Mouse (Mus musculus) limb, embryonic 14.5 days (tissue): ENCODE results near the gene Taar7d. TPM values are rescaled to one million over a fixed set of nuclear protein-coding genes. Genes with fewer than 3 reads are reported as not detected.

Experiments used
- ATAC-seq: fragments of 200-750 bp; cut with Nextera tagmentation; 2 replicates; pipeline ENCODE4 v1.8.0; 2017; ENCODE audit warnings: low read depth, moderate number of reproducible peaks, moderate TSS enrichment; ENCODE audit not compliant: low FRiP score
- DNase-seq: peaks from one replicate; pipeline ENCODE4 v3.0.0-alpha.2; 2015; ENCODE audit warnings: low spot score
- H3K27ac ChIP-seq: fragments of 300-500 bp; sonication (generic); replicated peaks from 2 replicates; pipeline ENCODE4 v1.5.1; 2014; ENCODE audit warnings: low read depth, mild to moderate bottlenecking, low read length, moderate library complexity, mixed read lengths
- H3K27me3 ChIP-seq: fragments of 300-500 bp; sonication (generic); 2 replicates; pipeline ENCODE4 v1.6.1; 2014; ENCODE audit warnings: low read length, mixed read lengths; ENCODE audit not compliant: control insufficient read depth, insufficient read depth
- H3K36me3 ChIP-seq: fragments of 300-500 bp; sonication (generic); 2 replicates; pipeline ENCODE4 v1.6.1; 2014; ENCODE audit warnings: mild to moderate bottlenecking, low read length, moderate library complexity, mixed read lengths; ENCODE audit not compliant: control insufficient read depth, insufficient read depth
- H3K4me1 ChIP-seq: fragments of 300-500 bp; sonication (generic); 2 replicates; pipeline ENCODE4 v1.6.1; 2014; ENCODE audit warnings: antibody characterized with exemption, low read length, mixed read lengths; ENCODE audit not compliant: control insufficient read depth, insufficient read depth
- H3K4me2 ChIP-seq: fragments of 300-500 bp; sonication (generic); replicated peaks from 2 replicates; pipeline ENCODE4 v1.6.1; 2014; ENCODE audit warnings: low read depth, mild to moderate bottlenecking, low read length, moderate library complexity; ENCODE audit not compliant: severe bottlenecking
- H3K4me3 ChIP-seq: fragments of 300-500 bp; sonication (generic); replicated peaks from 2 replicates; pipeline ENCODE4 v1.5.1; 2014; ENCODE audit warnings: low read length
- H3K9ac ChIP-seq: fragments of 300-500 bp; sonication (generic); 2 replicates; pipeline ENCODE4 v1.6.1; 2014; ENCODE audit warnings: mild to moderate bottlenecking, low read depth, low read length, moderate library complexity; ENCODE audit not compliant: severe bottlenecking
- H3K9me3 ChIP-seq: fragments of 300-500 bp; sonication (generic); 2 replicates; pipeline ENCODE4 v1.6.1; 2016; ENCODE audit warnings: low read length; ENCODE audit not compliant: control insufficient read depth
- POLR2A ChIP-seq: fragments of 200-500 bp; IDR thresholded peaks from 2 replicates; pipeline ENCODE4 v1.8.0; 2012; ENCODE audit warnings: inconsistent platforms, mild to moderate bottlenecking, moderate library complexity, borderline replicate concordance; ENCODE audit not compliant: insufficient read depth, insufficient read length; ENCODE audit errors: extremely low read depth
- WGBS: fragments of 180-500 bp; shearing (Covaris S2); extraction: QIAGEN DNeasy Blood & Tissue Kit; methylation state at CpG from one replicate; pipeline ENCODE4 v1.1.7; 2014; 5-methylcytosine and 5-hydroxymethylcytosine counted together
- polyA plus RNA-seq, 2 experiments: library from polyadenylated mRNA; depleted of rRNA in 1 of 2; stranded (reverse) in 1 of 2; unstranded in 1 of 2; fragments of >200 nt; fragmentation: Nextera tagmentation in 1 of 2; extraction: Ambion mirVana in 1 of 2; gene quantifications; 2 replicates each; pipeline versions ENCODE4 v1.2.1 to v1.2.3; 2012 to 2014

Taar7d gene
- polyA plus RNA-seq, 2 experiments = not detected

GRCm38 (mm10) chr10:23993381-23993780, 33.6 kb upstream of the Taar7d start, which contains the start of gene Taar7a:
TSS of gene Taar7a (minus strand) at chr10:23993481.
- no peak within 1 kb of the TSS for H3K27ac ChIP-seq
- no peaks in the 10 kb centered on the region for H3K27me3 ChIP-seq
- no peaks in the 10 kb centered on the region for H3K4me1 ChIP-seq
- H3K36me3 ChIP-seq = no peaks in the 10 kb centered on the region
- H3K4me2 ChIP-seq = no peak within 1 kb of the TSS
- H3K4me3 ChIP-seq = no peak within 1 kb of the TSS
- H3K9me3 ChIP-seq = no peaks in the 10 kb centered on the region
- DNase-seq (no peak), ATAC-seq (no peak)
- H3K9ac ChIP-seq = no peak within 1 kb of the TSS
- 82% methylated on average over 3 of the region's 3 CpGs for WGBS
- no peak for TF ChIP-seq POLR2A

DNA sequence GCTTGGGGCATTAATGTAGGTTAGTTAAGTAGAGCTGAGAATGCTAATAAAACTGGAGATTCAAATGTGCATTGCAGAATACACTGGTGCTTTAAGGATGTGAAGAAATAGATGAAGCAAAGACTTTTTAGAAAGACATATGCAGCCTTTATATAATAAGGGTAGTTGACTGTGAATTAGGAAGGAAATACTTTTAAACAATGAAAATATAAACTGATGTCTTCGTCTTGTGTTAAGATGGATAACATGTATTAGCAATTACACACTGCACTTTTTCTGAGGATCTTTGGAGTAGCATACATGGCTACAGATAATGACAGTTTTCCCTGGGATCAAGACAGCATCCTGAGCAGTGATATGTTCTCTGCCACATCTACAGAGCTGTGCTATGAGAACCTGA, 27.4 kb upstream of the Taar7d start, which contains the start of gene Taar7b:
TSS of gene Taar7b (plus strand) at position 301 of the 400 bp plus-strand sequence.
- WGBS = 78% methylated on average over 1 of the region's 1 CpGs
- Histone ChIP-seq H3K27ac (no peak within 1 kb of the TSS), H3K27me3 (no peaks in the 10 kb centered on the region), H3K4me3 (no peak within 1 kb of the TSS), H3K4me1 (no peaks in the 10 kb centered on the region), H3K9me3 (no peaks in the 10 kb centered on the region), H3K9ac (no peak within 1 kb of the TSS), H3K36me3 (no peaks in the 10 kb centered on the region), H3K4me2 (no peak within 1 kb of the TSS)
- no peak for DNase-seq
- no peak for ATAC-seq
- TF ChIP-seq POLR2A = no peak

- Histone ChIP-seq H3K4me3 (no peak overlapping the region), H3K9me3 (no peaks in the 10 kb centered on the region), H3K27ac (no peak overlapping the region), H3K27me3 (no peaks in the 10 kb centered on the region), H3K9ac (no peak overlapping the region), H3K4me1 (no peaks in the 10 kb centered on the region), H3K4me2 (no peak overlapping the region), H3K36me3 (no peaks in the 10 kb centered on the region)
- 76% methylated on average over 1 of the region's 1 CpGs for WGBS
- DNase-seq (no peak), ATAC-seq (no peak)
- no peak for TF ChIP-seq POLR2A
These were observed 20.6 kb upstream of the Taar7d start for GRCm38 (mm10) chr10:24006442-24006841.

DNA sequence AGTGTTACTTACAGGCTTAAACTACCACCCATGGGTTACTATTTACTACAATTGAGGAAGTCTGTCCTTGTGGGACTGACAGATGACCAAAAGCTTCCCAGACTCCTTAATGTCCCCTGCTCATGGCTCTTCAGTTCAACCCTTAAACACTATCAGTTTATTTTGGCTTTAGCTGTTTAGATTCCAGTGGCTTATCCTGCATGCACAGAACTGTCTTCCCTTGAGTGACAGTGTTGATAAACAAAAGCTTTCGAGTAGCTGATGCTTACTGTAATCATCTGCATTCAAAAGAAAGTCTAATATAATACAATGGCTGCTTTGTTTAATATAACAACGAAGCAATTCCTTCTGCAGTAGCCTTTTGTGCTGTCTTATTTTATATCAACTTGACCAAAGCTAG, 20.0 kb upstream of the Taar7d start:
- no peak for TF ChIP-seq POLR2A
- Histone ChIP-seq H3K9me3 (no peaks in the 10 kb centered on the region), H3K4me2 (no peak overlapping the region), H3K36me3 (no peaks in the 10 kb centered on the region), H3K9ac (no peak overlapping the region), H3K4me3 (no peak overlapping the region), H3K27ac (no peak overlapping the region), H3K27me3 (no peaks in the 10 kb centered on the region), H3K4me1 (no peaks in the 10 kb centered on the region)
- WGBS = 75% methylated on average over 2 of the region's 2 CpGs
- no peak for DNase-seq
- no peak for ATAC-seq

DNA sequence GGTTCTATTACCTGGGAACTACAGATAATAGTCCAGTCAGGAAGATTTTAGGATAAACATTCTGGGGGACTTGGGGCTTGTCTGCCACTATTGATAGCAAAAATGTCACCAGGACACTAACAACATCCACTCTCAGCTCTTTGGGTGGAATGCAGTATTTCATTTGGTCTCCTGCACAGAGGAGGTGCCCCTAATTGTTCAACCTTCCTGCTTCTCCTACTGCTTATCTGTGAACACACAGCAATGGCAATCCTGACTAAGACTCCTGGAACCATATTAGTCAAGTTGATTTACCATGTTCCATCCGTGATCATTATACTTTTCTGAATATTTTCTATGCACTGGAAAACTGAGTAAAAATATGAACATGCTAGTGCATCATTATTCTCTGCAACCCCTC, 18.9 kb upstream of the Taar7d start:
- no peak overlapping the region for H3K27ac ChIP-seq
- DNase-seq (no peak), ATAC-seq (no peak)
- TF ChIP-seq POLR2A = no peak
- H3K27me3 ChIP-seq = no peaks in the 10 kb centered on the region
- WGBS = 79% methylated on average over 1 of the region's 1 CpGs
- H3K9ac ChIP-seq = no peak overlapping the region
- no peaks in the 10 kb centered on the region for H3K4me1 ChIP-seq
- H3K4me2 ChIP-seq = no peak overlapping the region
- H3K36me3 ChIP-seq = no peaks in the 10 kb centered on the region
- H3K9me3 ChIP-seq = no peaks in the 10 kb centered on the region
- H3K4me3 ChIP-seq = no peak overlapping the region

DNA sequence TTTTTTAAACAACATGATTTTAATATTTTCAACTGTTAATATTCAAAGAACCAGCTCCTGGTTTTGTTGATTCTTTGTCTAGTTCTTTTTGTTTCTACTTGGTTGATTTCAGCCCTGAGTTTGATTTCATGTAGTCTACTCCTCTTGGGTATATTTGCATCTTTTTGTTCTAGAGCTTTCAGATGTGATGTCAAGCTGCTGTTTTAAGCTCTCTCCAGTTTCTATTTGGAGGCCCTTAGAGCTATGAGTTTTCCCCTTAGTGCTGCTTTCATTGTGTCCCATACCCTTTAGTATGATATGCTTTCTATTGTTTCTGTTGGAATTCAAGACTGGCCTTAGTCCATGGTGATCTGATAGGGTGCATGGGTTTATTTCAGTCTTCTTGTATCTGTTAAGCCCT, 4.3 kb downstream of the Taar7d start:
- Histone ChIP-seq H3K4me1 (no peaks in the 10 kb centered on the region), H3K27me3 (no peaks in the 10 kb centered on the region), H3K9me3 (no peaks in the 10 kb centered on the region), H3K36me3 (no peaks in the 10 kb centered on the region), H3K27ac (no peak overlapping the region), H3K9ac (no peak overlapping the region), H3K4me3 (no peak overlapping the region), H3K4me2 (no peak overlapping the region)
- DNase-seq (no peak), ATAC-seq (no peak)
- TF ChIP-seq POLR2A = no peak
